Mouse (Mus musculus) G1E (cell line): ENCODE data around the gene Col2a1. TPM values are rescaled to one million over a fixed set of nuclear protein-coding genes. Genes with fewer than 3 reads are reported as not detected.

Experiments used
- ATAC-seq: 2 replicates; pipeline ENCODE4 v1.8.0; 2016; ENCODE audit warnings: mild to moderate bottlenecking; ENCODE audit not compliant: insufficient number of reproducible peaks, poor library complexity, low FRiP score, severe bottlenecking; ENCODE audit errors: extremely low read depth
- DNase-seq: peaks from one replicate; pipeline ENCODE4 v3.0.0; 2012; ENCODE audit warnings: low spot score
- H3K27me3 ChIP-seq: 2 replicates; pipeline ENCODE4 v1.6.1; 2012; ENCODE audit warnings: mild to moderate bottlenecking, low read length, inconsistent platforms; ENCODE audit not compliant: insufficient read depth
- H3K36me3 ChIP-seq: replicated peaks from 2 replicates; pipeline ENCODE3; 2012; ENCODE audit warnings: mild to moderate bottlenecking, inconsistent platforms
- H3K4me1 ChIP-seq: 2 replicates; pipeline ENCODE4 v1.6.1; 2012; ENCODE audit warnings: low read depth, low read length, inconsistent platforms, mixed read lengths; ENCODE audit not compliant: insufficient read depth
- H3K4me3 ChIP-seq: 2 replicates; pipeline ENCODE4 v1.5.1; 2012; ENCODE audit warnings: low read depth, mild to moderate bottlenecking, inconsistent platforms, low read length, moderate library complexity, mixed read lengths
- H3K9me3 ChIP-seq: replicated peaks from 2 replicates; pipeline ENCODE4 v1.6.1; 2012; ENCODE audit warnings: inconsistent platforms
- CTCF ChIP-seq: IDR thresholded peaks from 2 replicates; pipeline ENCODE4 v1.5.1; 2012; ENCODE audit warnings: low read depth, low read length, inconsistent platforms, mixed read lengths
- GATA1 ChIP-seq: IDR thresholded peaks from 2 replicates; pipeline ENCODE4 v1.6.1; 2012; ENCODE audit warnings: borderline replicate concordance, low read length, inconsistent platforms, mixed read lengths
- GATA2 ChIP-seq: IDR thresholded peaks from 2 replicates; pipeline ENCODE4 v1.6.1; 2012; ENCODE audit warnings: low read depth, low read length, inconsistent platforms, borderline replicate concordance
- POLR2AphosphoS5 ChIP-seq: IDR thresholded peaks from 2 replicates; pipeline ENCODE4 v1.6.1; 2012; ENCODE audit warnings: low read depth, low read length, inconsistent platforms; ENCODE audit not compliant: insufficient replicate concordance
- TAL1 ChIP-seq: conservative IDR thresholded peaks from 2 replicates; pipeline ENCODE4 v1.6.1; 2012; ENCODE audit warnings: low read depth, low read length, inconsistent platforms, mixed read lengths
- polyA plus RNA-seq: library from polyadenylated mRNA; stranded (reverse); fragments of >175 nt; gene quantifications from 2 replicates; pipeline ENCODE4 v1.2.3, GENCODE M21; 2012
- total RNA-seq, 2 experiments: library from RNA; stranded (forward) in 1 of 2; stranded (reverse) in 1 of 2; fragments of 200-1000 nt in 1 of 2; fragments of >200 nt in 1 of 2; fragmentation: Nextera tagmentation in 1 of 2; gene quantifications; 2 replicates each; pipeline ENCODE4 v1.2.3; 2014 to 2017

The Col2a1 gene
- total and polyA plus RNA-seq, 3 experiments, result 0.11 TPM; not detected in 2

DNA sequence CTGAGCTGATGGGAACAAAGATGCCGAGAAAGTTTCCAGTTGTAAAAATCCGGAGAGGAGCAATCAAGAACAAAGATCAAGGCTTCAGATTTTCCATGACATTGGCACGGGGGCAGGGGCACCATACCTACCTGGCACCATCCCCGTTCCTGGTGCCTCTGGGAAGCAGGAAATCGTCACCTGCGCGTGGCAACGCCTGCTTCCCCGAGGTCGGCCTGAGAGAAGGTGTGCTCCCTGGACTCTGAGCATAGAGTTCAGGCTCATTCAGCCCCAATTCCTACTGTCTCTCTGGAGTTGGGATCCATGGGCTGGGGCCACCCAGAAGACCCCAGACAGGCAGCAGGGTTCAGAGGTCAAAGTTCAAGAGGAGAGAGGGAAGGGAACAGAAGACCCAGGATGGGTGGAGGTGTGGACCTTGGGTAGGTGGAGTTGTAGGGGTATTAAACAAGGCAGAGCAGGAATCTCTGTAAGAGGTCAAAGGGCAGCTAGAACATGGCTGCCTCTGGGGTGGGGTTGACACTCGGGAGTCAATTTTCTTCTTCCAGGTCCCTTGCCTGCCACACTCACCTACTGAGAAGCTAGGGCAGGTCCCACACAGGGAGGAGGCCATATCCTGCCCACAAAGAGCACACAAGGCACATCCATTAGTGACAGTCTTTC lies 58.7 kb downstream of the Col2a1 start:
- no peak for ATAC-seq
- no peaks in the 10 kb centered on the region for H3K9me3 ChIP-seq
- H3K36me3 ChIP-seq, result no peaks in the 10 kb centered on the region
- no peak overlapping the region for H3K4me3 ChIP-seq
- no peak for DNase-seq
- no peaks in the 10 kb centered on the region for H3K4me1 ChIP-seq
- peaks cover 23% of the 10 kb centered on the region for H3K27me3 ChIP-seq
- TF ChIP-seq POLR2AphosphoS5, result no peak
- no peak for TF ChIP-seq GATA1
- TF ChIP-seq CTCF, result no peak
- TF ChIP-seq GATA2, result no peak
- TF ChIP-seq TAL1, result no peak

DNA sequence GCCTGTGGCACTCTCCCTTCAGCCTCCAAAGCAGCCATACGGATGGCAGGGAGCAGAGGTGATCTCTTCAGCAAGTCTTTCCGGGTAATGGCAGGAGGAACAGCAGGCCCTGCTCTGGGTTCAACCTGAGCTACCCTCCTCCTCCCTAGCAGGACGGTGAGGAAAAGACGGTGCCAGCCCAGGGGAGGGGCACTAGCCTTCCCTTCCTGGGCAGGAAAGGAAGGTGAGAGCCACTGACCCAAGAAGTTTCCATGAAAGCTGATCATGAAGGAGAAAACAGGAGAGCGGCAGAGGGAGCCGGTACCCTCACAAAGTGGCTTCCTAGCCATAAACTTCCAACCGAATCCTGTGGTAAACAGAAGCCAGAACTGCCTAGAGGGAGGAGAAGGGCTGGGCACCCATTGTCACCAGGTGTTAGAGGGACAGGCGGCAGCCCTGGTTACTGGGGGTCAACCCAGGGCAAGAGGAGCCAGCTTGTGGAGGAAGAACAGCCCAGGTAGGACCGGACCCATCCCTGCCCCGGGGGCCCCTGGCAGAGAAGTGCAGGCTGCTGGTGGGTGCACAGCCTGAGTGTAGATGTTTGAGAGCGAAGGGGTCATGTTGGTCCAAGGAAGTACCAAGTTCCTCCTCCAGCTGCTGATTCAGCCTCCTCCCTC lies 59.4 kb downstream of the Col2a1 start:
- no peaks in the 10 kb centered on the region for H3K4me1 ChIP-seq
- H3K27me3 ChIP-seq, result peaks cover 22% of the 10 kb centered on the region
- ATAC-seq (no peak), DNase-seq (no peak)
- TF ChIP-seq GATA2, result no peak
- TF ChIP-seq CTCF, result no peak
- no peak for TF ChIP-seq TAL1
- no peak for TF ChIP-seq GATA1
- TF ChIP-seq POLR2AphosphoS5, result no peak
- no peak overlapping the region for H3K4me3 ChIP-seq
- no peaks in the 10 kb centered on the region for H3K36me3 ChIP-seq
- H3K9me3 ChIP-seq, result no peaks in the 10 kb centered on the region

DNA sequence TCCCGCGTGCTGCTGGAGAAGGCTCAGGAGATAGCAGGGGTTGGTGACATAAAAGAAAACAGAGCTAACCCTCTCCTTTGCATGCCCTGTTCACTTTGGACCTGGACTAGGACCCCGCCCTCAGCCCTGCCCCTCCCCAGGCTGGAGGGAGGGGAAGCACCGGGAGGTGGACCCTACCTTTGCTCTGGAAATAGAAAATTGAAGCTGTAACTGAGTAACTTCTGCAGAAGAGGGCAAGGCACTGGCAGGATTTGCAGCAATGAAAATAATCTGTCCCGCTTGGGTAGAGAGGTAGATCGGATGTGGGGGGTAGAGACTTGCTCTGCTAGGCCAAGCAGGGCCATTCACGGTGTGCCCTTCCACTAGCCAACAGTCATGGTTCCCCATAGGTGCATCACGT lies 61.1 kb downstream of the Col2a1 start:
- Histone ChIP-seq H3K36me3 (no peaks in the 10 kb centered on the region), H3K27me3 (peaks cover 11% of the 10 kb centered on the region), H3K9me3 (no peaks in the 10 kb centered on the region), H3K4me1 (no peaks in the 10 kb centered on the region), H3K4me3 (no peak overlapping the region)
- DNase-seq (no peak), ATAC-seq (no peak)
- no peak for TF ChIP-seq TAL1
- no peak for TF ChIP-seq POLR2AphosphoS5
- TF ChIP-seq GATA2, result no peak

DNA sequence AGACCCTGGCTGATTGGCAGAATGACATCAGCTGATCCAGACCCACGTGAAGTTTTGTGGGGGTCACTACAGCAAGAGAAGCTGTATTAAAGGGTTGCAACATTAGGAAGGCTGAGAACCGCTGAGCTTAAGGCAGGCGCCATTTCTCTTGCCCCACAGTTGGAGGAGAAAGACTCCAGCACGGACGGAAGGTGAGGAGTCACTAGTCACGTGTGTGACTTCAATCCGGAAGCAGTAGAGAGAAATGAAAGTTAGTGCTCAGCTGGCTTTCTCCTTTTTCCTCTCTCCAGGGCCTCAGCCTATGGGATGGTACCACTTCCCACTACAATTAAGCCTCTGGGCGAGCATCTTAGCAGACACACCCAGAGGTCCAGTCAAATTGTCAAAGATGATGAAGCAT lies 62.0 kb downstream of the Col2a1 start:
- peaks cover 13% of the 10 kb centered on the region; the same call in 1 of the 2 replicates for H3K27me3 ChIP-seq
- no peaks in the 10 kb centered on the region for H3K9me3 ChIP-seq
- TF ChIP-seq POLR2AphosphoS5, result no peak
- TF ChIP-seq GATA1, result no peak
- TF ChIP-seq TAL1, result no peak
- ATAC-seq (no peak), DNase-seq (no peak)
- H3K4me1 ChIP-seq, result no peaks in the 10 kb centered on the region
- no peaks in the 10 kb centered on the region for H3K36me3 ChIP-seq
- H3K4me3 ChIP-seq, result no peak overlapping the region

DNA sequence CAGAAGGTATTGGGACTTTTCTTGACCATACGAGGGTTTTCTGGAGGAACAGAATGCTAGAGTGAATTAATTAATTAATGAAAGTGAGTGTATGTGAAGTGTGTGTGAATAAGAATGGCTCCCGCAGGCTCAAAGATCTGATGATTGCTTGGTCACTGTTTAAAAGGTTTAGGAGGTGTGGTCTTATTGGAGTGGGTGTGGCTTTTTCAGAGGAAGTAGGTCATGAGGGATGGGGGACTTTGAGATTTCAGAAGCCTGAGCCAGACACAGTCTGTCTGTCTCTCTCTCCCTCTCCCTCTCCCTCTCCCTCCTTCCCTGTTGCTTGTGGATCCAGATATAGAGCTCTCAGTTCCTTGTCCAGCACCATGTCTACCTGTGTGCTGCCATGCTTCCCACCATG lies 63.2 kb downstream of the Col2a1 start:
- TF ChIP-seq TAL1 (no peak), POLR2AphosphoS5 (no peak), GATA2 (no peak), CTCF (no peak)
- DNase-seq, result no peak
- Histone ChIP-seq H3K4me3 (no peak overlapping the region), H3K9me3 (no peaks in the 10 kb centered on the region), H3K27me3 (peaks cover 16% of the 10 kb centered on the region; the same call in 1 of the 2 replicates), H3K4me1 (no peaks in the 10 kb centered on the region), H3K36me3 (no peaks in the 10 kb centered on the region)
- ATAC-seq, result no peak

DNA sequence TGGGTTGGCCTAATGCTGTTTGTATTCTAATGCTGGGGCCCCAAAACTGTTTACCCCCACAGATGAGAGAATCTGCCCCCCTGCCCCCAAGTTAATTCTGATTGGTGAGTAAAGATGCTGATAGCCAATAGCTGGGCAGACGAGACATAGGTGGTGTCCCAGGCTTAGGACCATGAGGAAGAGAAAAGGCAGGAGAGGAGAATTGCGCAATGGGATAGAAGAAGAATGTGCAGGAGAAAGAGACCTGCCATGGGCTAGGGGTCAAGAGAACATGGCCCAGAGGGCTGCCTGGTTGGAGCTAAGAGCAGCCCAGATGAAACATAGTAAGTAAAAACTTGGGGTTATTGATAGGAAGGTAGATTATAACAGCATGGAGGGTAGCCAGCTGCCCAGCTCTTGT lies 64.4 kb downstream of the Col2a1 start:
- DNase-seq, result no peak
- Histone ChIP-seq H3K9me3 (no peaks in the 10 kb centered on the region), H3K27me3 (peaks cover 14% of the 10 kb centered on the region; the same call in 1 of the 2 replicates), H3K4me3 (no peak overlapping the region), H3K36me3 (no peaks in the 10 kb centered on the region), H3K4me1 (no peaks in the 10 kb centered on the region)
- TF ChIP-seq GATA2, result no peak
- no peak for TF ChIP-seq CTCF
- TF ChIP-seq GATA1, result no peak
- no peak for TF ChIP-seq TAL1
- no peak for TF ChIP-seq POLR2AphosphoS5
- no peak for ATAC-seq
